Mouse (Mus musculus) kidney, adult 2 months (tissue): ENCODE results near the gene Car3.

Source experiments
- CTCF ChIP-seq: fragments of 200-500 bp; conservative IDR thresholded peaks from 2 replicates; pipeline ENCODE4 v1.5.1; 2011; ENCODE audit warnings: low read depth, mild to moderate bottlenecking, control low read depth, low read length, moderate library complexity, mixed read lengths; ENCODE audit not compliant: insufficient read depth, insufficient read length
- POLR2A ChIP-seq: fragments of 200-500 bp; IDR thresholded peaks from one replicate; pipeline ENCODE4 v1.6.1; 2011; ENCODE audit warnings: low read depth, low read length, control low read depth

GRCm38 (mm10) chr3:14882005-14882404 lies 18.7 kb downstream of the Car3 start:
- TF ChIP-seq CTCF (no peak), POLR2A (no peak)
